Mouse (Mus musculus) forebrain, embryonic 14.5 days (tissue): ENCODE measurements at regions not wholly inside any gene's neighbourhood (a gene's known extent, or its start where the extent isn't known, plus 50 kb on each side); places are given as distances from the start of the nearest gene placed in this dataset.

Source experiments
- ATAC-seq: fragments of 200-750 bp; cut with Nextera tagmentation; 2 replicates; pipeline ENCODE4 v1.8.0; 2017; ENCODE audit warnings: mild to moderate bottlenecking, moderate library complexity
- DNase-seq: peaks from one replicate; pipeline ENCODE4 v3.0.0-alpha.2; 2015; ENCODE audit warnings: low spot score
- H3K27ac ChIP-seq: fragments of 300-500 bp; sonication (generic); 2 replicates; pipeline ENCODE4 v1.5.1; 2014; ENCODE audit warnings: low read depth, mild to moderate bottlenecking, control low read depth, low read length, moderate library complexity
- H3K27me3 ChIP-seq: fragments of 300-500 bp; sonication (generic); replicated peaks from 2 replicates; pipeline ENCODE4 v1.6.1; 2014; ENCODE audit warnings: low read length, control low read depth, mixed read lengths; ENCODE audit not compliant: control insufficient read depth, insufficient read depth
- H3K36me3 ChIP-seq: fragments of 300-500 bp; sonication (generic); 2 replicates; pipeline ENCODE4 v1.6.1; 2014; ENCODE audit warnings: low read length, control low read depth; ENCODE audit not compliant: control insufficient read depth, insufficient read depth
- H3K4me1 ChIP-seq: fragments of 300-500 bp; sonication (generic); 2 replicates; pipeline ENCODE4 v1.6.1; 2014; ENCODE audit warnings: antibody characterized with exemption, low read length, control low read depth; ENCODE audit not compliant: control insufficient read depth, insufficient read depth
- H3K4me2 ChIP-seq: fragments of 300-500 bp; sonication (generic); 2 replicates; pipeline ENCODE4 v1.6.1; 2014; ENCODE audit warnings: mild to moderate bottlenecking, control low read depth, low read length
- H3K4me3 ChIP-seq: fragments of 300-500 bp; sonication (generic); 2 replicates; pipeline ENCODE4 v1.5.1; 2014; ENCODE audit warnings: low read depth, low read length, control low read depth
- H3K9ac ChIP-seq: fragments of 300-500 bp; sonication (generic); 2 replicates; pipeline ENCODE4 v1.6.1; 2014; ENCODE audit warnings: mild to moderate bottlenecking, low read length, control low read depth, moderate library complexity
- H3K9me3 ChIP-seq: fragments of 300-500 bp; sonication (generic); replicated peaks from 2 replicates; pipeline ENCODE4 v1.6.1; 2016; ENCODE audit warnings: low read length, control low read depth, mixed read lengths; ENCODE audit not compliant: control insufficient read depth
- WGBS: fragments of 180-500 bp; shearing (Covaris S2); extraction: QIAGEN DNeasy Blood & Tissue Kit; methylation state at CpG from one replicate; pipeline ENCODE4 v1.1.7; 2014; 5-methylcytosine and 5-hydroxymethylcytosine counted together

DNA sequence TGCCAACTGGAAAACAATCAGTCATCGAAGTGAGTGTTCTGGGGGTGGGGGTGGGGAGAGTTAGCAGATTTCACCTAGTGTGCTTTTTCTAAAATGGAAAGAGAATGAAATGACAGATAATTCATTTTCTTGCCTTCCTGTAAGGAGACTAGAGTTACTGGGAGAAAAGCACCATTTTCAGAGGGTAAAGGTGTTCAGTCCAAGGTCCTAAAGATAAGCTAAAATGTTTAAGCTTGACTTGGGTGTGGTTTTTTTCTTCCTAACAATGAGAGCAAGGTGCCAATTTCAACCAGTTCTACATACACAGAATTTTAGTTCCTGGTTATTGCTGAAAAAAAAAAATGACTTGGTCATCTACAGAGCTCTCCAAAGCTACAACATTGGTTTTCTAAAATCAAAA, 135.1 kb downstream of the Naa11 start:
- H3K36me3 ChIP-seq = no peaks in the 10 kb centered on the region
- no peak overlapping the region for H3K9ac ChIP-seq
- ATAC-seq = no peak
- no peaks in the 10 kb centered on the region for H3K27me3 ChIP-seq
- H3K27ac ChIP-seq = no peak overlapping the region
- no peak overlapping the region for H3K4me2 ChIP-seq
- H3K4me3 ChIP-seq = no peak overlapping the region
- 68% methylated on average over 1 of the region's 1 CpGs for WGBS
- DNase-seq = no peak
- no peaks in the 10 kb centered on the region for H3K9me3 ChIP-seq
- 0 out of 2 replicates have a peak, but pooled peaks cover 2% of the 10 kb centered on the region for H3K4me1 ChIP-seq

DNA sequence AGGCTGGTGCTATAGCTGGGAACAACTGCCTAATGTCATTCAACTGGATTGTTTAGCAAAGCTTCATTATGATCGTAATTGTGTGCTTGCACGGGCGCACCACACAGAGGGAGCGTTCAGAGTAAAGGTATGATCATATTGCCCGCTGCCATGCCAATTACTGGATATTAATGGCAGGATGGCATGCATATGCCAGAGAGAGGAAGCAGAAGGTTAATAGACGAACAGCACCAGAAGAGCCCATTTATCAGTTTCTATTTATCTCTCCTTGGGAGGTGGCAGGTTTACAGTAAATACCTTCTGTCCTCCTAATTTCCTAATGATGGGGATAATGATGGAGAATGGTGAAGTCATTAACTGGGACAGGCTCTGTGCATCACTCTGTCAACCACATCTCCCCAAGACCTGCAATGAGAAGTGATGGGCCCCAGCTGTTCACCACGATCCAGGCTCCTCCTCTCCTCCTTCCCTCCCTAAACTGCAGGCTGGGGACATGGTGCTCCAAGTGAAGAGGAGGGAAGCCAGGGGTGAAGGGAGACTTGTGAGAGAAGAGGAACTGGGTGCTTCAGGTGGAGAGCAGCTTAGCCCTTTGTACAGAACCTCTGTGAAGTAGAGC, 135.6 kb downstream of the Naa11 start:
- H3K4me1 ChIP-seq = 0 out of 2 replicates have a peak, but pooled peaks cover 2% of the 10 kb centered on the region
- no peaks in the 10 kb centered on the region for H3K9me3 ChIP-seq
- ATAC-seq (peak; percentile 91), DNase-seq (peak; percentile 55)
- H3K36me3 ChIP-seq = no peaks in the 10 kb centered on the region
- H3K27ac ChIP-seq = no peak overlapping the region
- 25% methylated on average over 7 of the region's 7 CpGs for WGBS
- H3K9ac ChIP-seq = no peak overlapping the region
- no peak overlapping the region for H3K4me3 ChIP-seq
- no peak overlapping the region for H3K4me2 ChIP-seq
- H3K27me3 ChIP-seq = no peaks in the 10 kb centered on the region

DNA sequence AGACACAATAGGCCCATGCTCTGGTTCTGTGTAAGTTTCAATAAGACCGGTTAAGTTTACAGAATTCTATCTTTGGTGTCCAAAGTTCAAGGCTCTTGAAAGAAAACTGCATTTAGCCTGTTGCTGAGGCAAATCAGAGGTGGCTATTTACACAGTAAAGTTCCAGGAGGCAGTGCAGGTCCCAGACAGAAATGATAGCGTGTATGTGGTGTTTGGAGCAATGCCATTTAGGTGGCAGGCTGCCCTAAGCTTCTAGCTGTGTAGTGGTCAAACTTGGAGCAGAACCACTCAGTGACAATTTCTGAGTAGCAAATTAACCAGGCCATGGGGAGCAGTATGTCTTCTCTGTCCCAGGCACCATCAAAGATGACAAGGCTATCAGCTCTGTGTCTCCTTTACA, 125.5 kb upstream of the Paqr3 start:
- 68% methylated on average over 2 of the region's 2 CpGs for WGBS
- H3K4me1 ChIP-seq = no peaks in the 10 kb centered on the region
- H3K9ac ChIP-seq = no peak overlapping the region
- H3K27ac ChIP-seq = no peak overlapping the region
- no peak for ATAC-seq
- no peak for DNase-seq
- H3K27me3 ChIP-seq = no peaks in the 10 kb centered on the region
- no peaks in the 10 kb centered on the region for H3K9me3 ChIP-seq
- no peaks in the 10 kb centered on the region for H3K36me3 ChIP-seq
- no peak overlapping the region for H3K4me2 ChIP-seq
- no peak overlapping the region for H3K4me3 ChIP-seq

DNA sequence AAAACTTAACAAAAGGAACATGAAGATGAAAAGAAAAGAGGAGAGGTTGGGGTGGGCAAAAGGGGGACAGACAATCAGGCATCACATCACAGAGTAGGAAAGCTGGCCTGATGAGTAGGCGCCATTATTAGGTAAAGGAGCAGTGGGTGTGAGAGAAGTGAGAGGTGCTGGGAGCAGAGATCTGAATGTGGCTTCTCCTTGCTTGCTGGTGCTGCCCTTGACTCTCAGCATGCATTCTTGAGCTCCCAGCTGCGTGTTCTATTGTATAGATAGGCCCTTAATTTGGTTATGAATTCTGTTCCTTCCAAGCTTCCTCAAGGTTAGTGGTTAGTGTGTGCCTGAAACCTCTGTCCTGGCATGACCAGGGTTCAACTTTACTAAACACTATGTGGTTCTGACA, 115.0 kb upstream of the Paqr3 start:
- ATAC-seq (no peak), DNase-seq (no peak)
- Histone ChIP-seq H3K9me3 (no peaks in the 10 kb centered on the region), H3K4me3 (no peak overlapping the region), H3K4me2 (no peak overlapping the region), H3K9ac (no peak overlapping the region), H3K27me3 (no peaks in the 10 kb centered on the region), H3K27ac (no peak overlapping the region), H3K36me3 (no peaks in the 10 kb centered on the region), H3K4me1 (peaks cover 4% of the 10 kb centered on the region; the same call in 1 of the 2 replicates)
- WGBS = 38% methylated on average over 2 of the region's 2 CpGs

DNA sequence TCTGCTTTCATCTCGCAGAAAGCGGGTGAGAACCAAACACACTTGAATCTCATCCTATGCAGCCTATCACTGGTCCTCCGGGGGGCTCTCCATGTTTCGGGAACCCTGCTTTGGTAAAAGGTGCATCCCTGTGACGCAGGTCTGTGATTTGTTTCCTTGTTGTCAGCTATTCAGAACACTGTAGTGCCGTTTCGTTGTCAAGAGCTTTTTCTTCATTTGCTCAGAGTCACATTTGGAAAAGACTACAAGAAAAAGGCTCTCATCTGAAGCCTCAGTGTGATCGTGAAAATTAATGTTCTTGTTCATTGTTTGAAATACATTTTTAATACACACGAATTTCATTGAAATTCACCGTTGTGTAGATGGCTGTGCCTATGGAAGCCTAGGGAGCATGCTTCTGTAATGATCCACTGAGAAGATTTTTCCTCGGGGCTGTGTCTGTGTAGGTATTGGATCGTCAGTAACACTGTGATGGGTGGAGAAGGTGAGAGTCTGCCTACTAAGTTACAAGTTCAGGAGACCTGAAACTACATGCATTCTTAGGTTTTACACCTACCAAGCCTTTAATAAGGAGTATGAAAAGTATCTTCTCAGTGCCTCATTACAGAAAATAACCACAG, 112.0 kb upstream of the Paqr3 start:
- Histone ChIP-seq H3K36me3 (no peaks in the 10 kb centered on the region), H3K4me2 (peak overlapping the region; percentile 56), H3K9me3 (no peaks in the 10 kb centered on the region), H3K9ac (peak overlapping the region; percentile 66), H3K4me1 (peaks cover 4% of the 10 kb centered on the region; the same call in 1 of the 2 replicates), H3K27ac (0 out of 2 replicates have a peak overlapping the region, but pooled peaks have one; percentile 30), H3K4me3 (peak overlapping the region; percentile 28), H3K27me3 (no peaks in the 10 kb centered on the region)
- ATAC-seq = peak; percentile 56
- DNase-seq = no peak
- 36% methylated on average over 12 of the region's 12 CpGs for WGBS

DNA sequence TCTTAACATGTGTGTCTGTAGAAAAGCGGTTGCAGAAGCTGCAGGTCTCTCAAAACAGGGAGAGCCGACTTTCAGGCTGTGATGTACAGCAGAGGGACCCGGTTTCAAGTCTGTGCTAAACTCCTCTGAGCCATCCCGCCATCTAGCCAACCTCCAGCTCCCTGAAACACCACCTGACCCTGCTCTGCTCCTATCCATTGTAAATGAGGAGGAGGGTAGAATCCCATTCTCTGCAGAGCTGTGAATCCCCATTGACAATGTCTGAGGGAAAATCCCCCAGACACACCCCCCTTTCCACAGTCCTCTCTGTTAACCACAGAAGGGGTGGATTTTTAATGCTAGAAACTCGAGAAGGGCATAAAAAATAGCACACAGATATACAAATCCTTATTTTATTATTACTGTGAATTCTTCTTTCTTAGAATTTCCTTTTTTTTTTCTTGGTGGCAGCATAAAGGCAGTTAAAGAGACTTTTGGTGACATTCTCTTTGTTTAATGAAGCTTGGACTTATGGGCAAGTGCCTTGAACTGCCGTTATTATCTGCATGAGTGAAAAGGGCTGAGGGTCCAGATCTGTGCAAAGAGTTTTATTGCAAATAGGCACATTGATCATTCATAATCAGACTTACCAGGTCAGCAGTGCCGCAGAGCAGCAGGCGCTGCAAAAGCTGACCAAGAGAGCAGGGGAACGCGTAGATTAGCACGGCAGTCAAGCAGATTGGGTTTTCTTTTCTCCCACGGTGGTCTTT, 111.3 kb upstream of the Paqr3 start:
- peak; percentile 39 for DNase-seq
- Histone ChIP-seq H3K27ac (0 out of 2 replicates have a peak overlapping the region, but pooled peaks have one; percentile 30), H3K9ac (peak overlapping the region; percentile 66), H3K36me3 (no peaks in the 10 kb centered on the region), H3K4me3 (peak overlapping the region; percentile 28), H3K9me3 (no peaks in the 10 kb centered on the region), H3K27me3 (no peaks in the 10 kb centered on the region), H3K4me2 (peak overlapping the region; percentile 56), H3K4me1 (peaks cover 4% of the 10 kb centered on the region; the same call in 1 of the 2 replicates)
- 14% methylated on average over 12 of the region's 12 CpGs for WGBS
- ATAC-seq = peak; percentile 76

DNA sequence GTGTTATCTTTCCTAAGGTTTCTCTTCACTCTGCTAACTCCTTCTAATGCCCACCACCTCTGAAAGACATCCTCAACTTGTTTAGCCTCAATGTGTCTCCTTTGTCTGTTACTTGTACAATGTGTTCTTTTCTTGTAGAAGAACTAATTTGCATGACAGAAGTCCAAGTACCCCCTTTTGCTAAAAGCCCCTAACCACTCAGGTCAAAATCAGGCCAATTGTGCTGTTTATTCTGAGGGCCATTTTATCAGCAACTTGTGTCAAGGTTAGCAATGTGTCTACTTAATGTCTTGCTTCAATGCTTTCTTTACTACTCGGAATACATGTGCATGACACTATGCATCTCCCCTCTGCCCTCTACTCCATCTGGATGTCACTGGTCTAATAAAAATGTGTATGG, 107.3 kb upstream of the Paqr3 start:
- WGBS = 72% methylated on average over 1 of the region's 1 CpGs
- no peak for DNase-seq

DNA sequence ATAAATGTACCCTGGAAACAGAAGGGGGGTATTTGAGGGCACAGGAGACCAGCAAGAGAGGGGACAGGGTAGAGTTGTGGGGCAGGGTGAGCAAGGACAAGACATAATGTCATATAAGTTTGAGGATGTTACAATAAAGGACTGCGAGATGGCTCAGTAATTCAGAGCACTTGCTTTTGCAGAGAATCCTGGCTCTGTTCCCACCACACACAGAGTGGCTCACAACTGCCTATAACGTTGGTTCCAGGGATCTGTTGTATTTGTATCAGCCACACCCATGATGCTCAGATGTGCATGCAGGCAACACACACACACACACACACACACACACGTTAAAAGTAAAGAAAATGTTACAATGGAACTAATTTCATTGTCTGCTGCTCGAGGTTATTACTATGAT, 94.2 kb upstream of the Paqr3 start:
- no peak overlapping the region for H3K9ac ChIP-seq
- DNase-seq (no peak), ATAC-seq (no peak)
- H3K36me3 ChIP-seq = no peaks in the 10 kb centered on the region
- no peak overlapping the region for H3K4me3 ChIP-seq
- WGBS = 59% methylated on average over 4 of the region's 4 CpGs
- H3K4me1 ChIP-seq = peaks cover 4% of the 10 kb centered on the region; the same call in 1 of the 2 replicates
- no peaks in the 10 kb centered on the region for H3K9me3 ChIP-seq
- H3K27ac ChIP-seq = no peak overlapping the region
- no peak overlapping the region for H3K4me2 ChIP-seq
- H3K27me3 ChIP-seq = no peaks in the 10 kb centered on the region

More for the DNA sequence above, 107.3 kb upstream of the Paqr3 start:
- Histone ChIP-seq H3K9ac (no peak overlapping the region), H3K27me3 (no peaks in the 10 kb centered on the region), H3K4me3 (no peak overlapping the region), H3K9me3 (no peaks in the 10 kb centered on the region), H3K4me1 (peaks cover 4% of the 10 kb centered on the region; the same call in 1 of the 2 replicates), H3K27ac (no peak overlapping the region), H3K36me3 (no peaks in the 10 kb centered on the region), H3K4me2 (no peak overlapping the region)
- no peak for ATAC-seq
